Mouse (Mus musculus): Measurements from ENCODE around the gene Exd1.

DNA sequence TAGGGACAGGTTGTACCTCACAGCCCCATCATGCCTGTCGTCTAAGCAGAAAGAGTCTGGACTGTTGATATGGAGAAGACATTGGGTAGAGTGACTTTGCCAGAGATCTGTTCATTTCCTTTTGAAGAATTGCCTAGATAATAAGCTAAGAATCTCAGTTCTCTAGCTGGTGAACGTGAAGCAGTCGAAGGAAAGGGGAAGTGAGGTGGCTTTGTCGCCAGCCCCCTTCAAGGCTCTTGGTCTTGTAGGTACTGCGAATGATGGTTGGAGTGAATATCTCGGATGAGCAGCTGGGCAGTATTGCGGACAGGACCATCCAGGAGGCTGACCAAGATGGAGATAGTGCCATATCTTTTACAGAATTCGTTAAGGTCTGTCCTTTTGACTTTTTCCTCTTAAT lies 36.9 kb upstream of the Exd1 start:
- no peak for TF ChIP-seq CHD1 (IDR thresholded peaks at IDR 0.05; ENCODE audit: low read depth, low read length)
- TF ChIP-seq TCF12 (IDR thresholded peaks at IDR 0.05; ENCODE audit: low read depth, low read length), result peak; percentile 40; the same call in 1 of the 2 replicates
- peak; percentile 58 to 63; a peak in 2 of 4 replicates for TF ChIP-seq EP300 (IDR thresholded peaks at IDR 0.05; ENCODE audit: low read depth in 1 of 2, low read length in 2 of 2)
- no peak for TF ChIP-seq CTCF (IDR thresholded peaks at IDR 0.05 in 2 of 3, conservative IDR thresholded peaks at IDR 0.05 in 1 of 3; ENCODE audit: control insufficient read depth in 1 of 3, insufficient read depth in 1 of 3, low read depth in 2 of 3, low read length in 3 of 3, poor library complexity in 1 of 3, severe bottlenecking in 1 of 3)
- TF ChIP-seq HCFC1 (IDR thresholded peaks at IDR 0.05; ENCODE audit: low read depth, low read length), result no peak
- TF ChIP-seq NRF1 (IDR thresholded peaks at IDR 0.05; ENCODE audit: insufficient read depth, low read depth, low read length, poor library complexity, severe bottlenecking), result no peak
- no peak for TF ChIP-seq POLR2A (IDR thresholded peaks at IDR 0.05; ENCODE audit: control insufficient read depth in 1 of 2, insufficient read depth in 1 of 2, low read depth in 1 of 2, low read length in 2 of 2, poor library complexity in 1 of 2)
- no peak for TF ChIP-seq UBTF (IDR thresholded peaks at IDR 0.05; ENCODE audit: borderline replicate concordance, insufficient read depth, low read depth, low read length)
- no peak for TF ChIP-seq MAZ (IDR thresholded peaks at IDR 0.05; ENCODE audit: low read depth, low read length)
- TF ChIP-seq ZKSCAN1 (IDR thresholded peaks at IDR 0.05; ENCODE audit: low read depth, low read length), result no peak
- no peak for TF ChIP-seq KAT2A (conservative IDR thresholded peaks at IDR 0.05; ENCODE audit: low read depth, low read length)

Measured in MEL (cell line).